Mouse (Mus musculus): ENCODE measurements around the gene Jarid2.

GRCm38 (mm10) chr13:44886221-44886620, 156.9 kb downstream of the Jarid2 start:
- TF ChIP-seq GATA1 (IDR thresholded peaks at IDR 0.05; ENCODE audit: low read length) (no peak), TAL1 (IDR thresholded peaks at IDR 0.05; ENCODE audit: low read length) (no peak)

Data from erythroblast, embryonic 14.5 days (primary cell).